Mouse (Mus musculus): ENCODE results near the gene Slc39a8. TPM values are rescaled to one million over a fixed set of nuclear protein-coding genes. Genes with fewer than 3 reads are reported as not detected.

Slc39a8 gene
- polyA plus RNA-seq, 1 experiment from 2014 or later: 21.7 TPM

GRCm38 (mm10) chr3:135843181-135843580, 18.1 kb downstream of the Slc39a8 start:
- H3K9ac ChIP-seq (ENCODE audit: low read length): no peak overlapping the region
- 72% methylated on average over 5 of the region's 5 CpGs for WGBS
- H3K4me3 ChIP-seq (ENCODE audit: low read depth, low read length): no peak overlapping the region
- no peaks in the 10 kb centered on the region for H3K27me3 ChIP-seq (ENCODE audit: control insufficient read depth, insufficient read depth, low read length)
- no peaks in the 10 kb centered on the region for H3K36me3 ChIP-seq (ENCODE audit: control insufficient read depth, insufficient read depth, low read length)
- no peak overlapping the region for H3K4me2 ChIP-seq
- no peaks in the 10 kb centered on the region for H3K9me3 ChIP-seq (ENCODE audit: control insufficient read depth, low read length)
- ATAC-seq (ENCODE audit: low FRiP score) (no peak), DNase-seq (ENCODE audit: low spot score, missing footprints) (no peak)
- no peak overlapping the region for H3K27ac ChIP-seq (ENCODE audit: low read depth, low read length)
- H3K4me1 ChIP-seq (ENCODE audit: control insufficient read depth, insufficient read depth, low read length): no peaks in the 10 kb centered on the region

GRCm38 (mm10) chr3:135843707-135844106, 18.6 kb downstream of the Slc39a8 start:
- Histone ChIP-seq H3K27ac (ENCODE audit: low read depth, low read length) (no peak overlapping the region), H3K4me1 (ENCODE audit: control insufficient read depth, insufficient read depth, low read length) (no peaks in the 10 kb centered on the region), H3K4me2 (no peak overlapping the region), H3K36me3 (ENCODE audit: control insufficient read depth, insufficient read depth, low read length) (no peaks in the 10 kb centered on the region), H3K9me3 (ENCODE audit: control insufficient read depth, low read length) (no peaks in the 10 kb centered on the region), H3K9ac (ENCODE audit: low read length) (no peak overlapping the region), H3K27me3 (ENCODE audit: control insufficient read depth, insufficient read depth, low read length) (no peaks in the 10 kb centered on the region), H3K4me3 (ENCODE audit: low read depth, low read length) (no peak overlapping the region)
- 80% methylated on average over 8 of the region's 8 CpGs for WGBS
- no peak for DNase-seq (ENCODE audit: low spot score, missing footprints)
- peak; percentile 50; the same call in 1 of the 2 replicates for ATAC-seq (ENCODE audit: low FRiP score)

DNA sequence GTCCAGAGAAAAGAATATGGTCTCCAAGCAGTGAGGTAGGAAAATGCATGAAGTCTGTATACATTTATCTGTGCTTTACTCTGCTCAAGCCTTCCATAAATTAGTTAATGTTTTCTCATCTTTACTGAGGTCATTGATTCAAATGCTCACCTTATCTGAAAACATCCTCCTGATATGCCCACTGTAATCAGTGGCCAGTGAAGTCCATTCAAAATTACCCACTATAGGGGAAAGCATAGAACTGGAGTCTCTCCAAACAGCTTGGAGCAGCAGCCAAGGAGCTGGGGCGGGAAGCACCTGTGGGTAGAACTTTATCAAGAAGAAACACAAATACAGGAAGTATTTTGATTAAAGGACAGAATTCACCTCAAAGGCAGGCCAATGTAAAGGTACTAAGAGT, 19.8 kb downstream of the Slc39a8 start:
- H3K4me3 ChIP-seq (ENCODE audit: low read depth, low read length): no peak overlapping the region
- 93% methylated on average over 1 of the region's 1 CpGs for WGBS
- H3K4me1 ChIP-seq (ENCODE audit: control insufficient read depth, insufficient read depth, low read length): no peaks in the 10 kb centered on the region
- no peak overlapping the region for H3K27ac ChIP-seq (ENCODE audit: low read depth, low read length)
- no peak overlapping the region for H3K9ac ChIP-seq (ENCODE audit: low read length)
- H3K4me2 ChIP-seq: no peak overlapping the region
- H3K9me3 ChIP-seq (ENCODE audit: control insufficient read depth, low read length): no peaks in the 10 kb centered on the region
- no peak for DNase-seq (ENCODE audit: low spot score, missing footprints)
- ATAC-seq (ENCODE audit: low FRiP score): no peak
- H3K27me3 ChIP-seq (ENCODE audit: control insufficient read depth, insufficient read depth, low read length): no peaks in the 10 kb centered on the region
- no peaks in the 10 kb centered on the region for H3K36me3 ChIP-seq (ENCODE audit: control insufficient read depth, insufficient read depth, low read length)

GRCm38 (mm10) chr3:135845860-135846259, 20.8 kb downstream of the Slc39a8 start:
- H3K9me3 ChIP-seq (ENCODE audit: control insufficient read depth, low read length): no peaks in the 10 kb centered on the region
- no peaks in the 10 kb centered on the region for H3K4me1 ChIP-seq (ENCODE audit: control insufficient read depth, insufficient read depth, low read length)
- H3K36me3 ChIP-seq (ENCODE audit: control insufficient read depth, insufficient read depth, low read length): no peaks in the 10 kb centered on the region
- no peak overlapping the region for H3K9ac ChIP-seq (ENCODE audit: low read length)
- no peak overlapping the region for H3K27ac ChIP-seq (ENCODE audit: low read depth, low read length)
- WGBS: 72% methylated on average over 7 of the region's 7 CpGs
- DNase-seq (ENCODE audit: low spot score, missing footprints): no peak
- H3K4me2 ChIP-seq: no peak overlapping the region
- H3K27me3 ChIP-seq (ENCODE audit: control insufficient read depth, insufficient read depth, low read length): no peaks in the 10 kb centered on the region
- no peak overlapping the region for H3K4me3 ChIP-seq (ENCODE audit: low read depth, low read length)
- ATAC-seq (ENCODE audit: low FRiP score): no peak

DNA sequence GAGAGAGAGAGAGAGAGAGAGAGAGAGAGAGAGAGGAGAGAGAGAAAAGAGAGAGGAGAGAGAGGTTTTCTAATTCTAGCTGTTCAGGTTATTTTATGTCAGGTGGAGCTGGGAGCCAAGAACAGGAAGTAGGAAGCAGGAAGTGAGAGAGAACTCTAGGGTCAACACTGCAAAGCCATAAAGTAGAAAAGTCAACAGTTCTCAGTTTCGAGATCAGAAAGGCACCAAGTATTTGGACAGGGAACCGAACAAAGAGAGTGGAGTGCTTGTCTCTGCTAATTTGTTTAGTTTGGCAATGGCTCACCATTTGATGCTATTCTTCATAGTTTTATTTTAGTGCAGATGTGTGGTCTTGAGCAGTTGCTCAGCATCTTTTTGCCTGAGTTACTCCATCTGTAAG, 26.5 kb downstream of the Slc39a8 start:
- H3K9ac ChIP-seq (ENCODE audit: low read length): no peak overlapping the region
- no peaks in the 10 kb centered on the region for H3K27me3 ChIP-seq (ENCODE audit: control insufficient read depth, insufficient read depth, low read length)
- no peak for ATAC-seq (ENCODE audit: low FRiP score)
- peak; percentile 10 for DNase-seq (ENCODE audit: low spot score, missing footprints)
- H3K9me3 ChIP-seq (ENCODE audit: control insufficient read depth, low read length): no peaks in the 10 kb centered on the region
- no peaks in the 10 kb centered on the region; the same call in 1 of the 2 replicates for H3K4me1 ChIP-seq (ENCODE audit: control insufficient read depth, insufficient read depth, low read length)
- H3K4me2 ChIP-seq: no peak overlapping the region
- no peaks in the 10 kb centered on the region for H3K36me3 ChIP-seq (ENCODE audit: control insufficient read depth, insufficient read depth, low read length)
- 79% methylated on average over 2 of the region's 2 CpGs for WGBS
- H3K27ac ChIP-seq (ENCODE audit: low read depth, low read length): no peak overlapping the region
- H3K4me3 ChIP-seq (ENCODE audit: low read depth, low read length): no peak overlapping the region

DNA sequence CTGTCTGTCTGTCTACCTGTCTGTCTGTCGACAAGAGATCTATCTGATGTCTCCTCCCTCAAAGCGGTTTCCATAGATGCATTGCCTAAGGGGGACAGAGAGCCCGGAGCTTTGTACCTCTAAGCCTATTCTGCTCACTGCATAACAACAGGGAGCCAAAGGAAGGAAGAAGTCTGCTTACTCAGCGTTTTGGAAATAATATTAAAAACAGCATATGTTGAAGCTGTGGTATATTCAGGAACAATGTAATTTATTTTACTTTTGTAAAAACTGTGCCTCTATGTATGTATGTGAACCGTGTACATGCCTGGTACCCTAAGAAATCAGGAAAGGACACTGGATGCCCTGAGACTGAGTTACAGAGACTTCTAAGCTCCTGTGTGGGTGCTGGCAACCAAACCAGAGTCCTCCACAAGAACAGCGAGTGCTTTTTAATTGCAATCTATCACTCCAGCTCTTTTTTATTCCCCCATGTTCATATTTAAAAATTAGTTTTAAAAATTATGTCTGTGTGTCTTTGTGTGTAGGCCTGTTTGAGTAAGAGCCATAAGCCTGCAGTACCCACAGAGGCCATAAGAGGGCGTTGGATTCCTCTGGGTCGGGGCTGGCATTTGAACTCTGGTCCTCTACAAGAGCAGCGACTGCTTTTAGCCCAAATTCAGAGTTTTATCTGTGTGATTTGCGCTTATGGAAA, 28.7 kb downstream of the Slc39a8 start:
- Histone ChIP-seq H3K27ac (ENCODE audit: low read depth, low read length) (no peak overlapping the region), H3K4me1 (ENCODE audit: control insufficient read depth, insufficient read depth, low read length) (peaks cover 6% of the 10 kb centered on the region; the same call in 1 of the 2 replicates), H3K4me3 (ENCODE audit: low read depth, low read length) (no peak overlapping the region), H3K9me3 (ENCODE audit: control insufficient read depth, low read length) (no peaks in the 10 kb centered on the region), H3K4me2 (no peak overlapping the region), H3K27me3 (ENCODE audit: control insufficient read depth, insufficient read depth, low read length) (no peaks in the 10 kb centered on the region), H3K36me3 (ENCODE audit: control insufficient read depth, insufficient read depth, low read length) (no peaks in the 10 kb centered on the region), H3K9ac (ENCODE audit: low read length) (no peak overlapping the region)
- ATAC-seq (ENCODE audit: low FRiP score) (no peak), DNase-seq (ENCODE audit: low spot score, missing footprints) (peak; percentile 54)
- WGBS: 81% methylated on average over 10 of the region's 10 CpGs

- Histone ChIP-seq H3K9ac (ENCODE audit: low read length) (no peak overlapping the region), H3K4me2 (no peak overlapping the region), H3K27ac (ENCODE audit: low read depth, low read length) (no peak overlapping the region), H3K4me1 (ENCODE audit: control insufficient read depth, insufficient read depth, low read length) (peaks cover 6% of the 10 kb centered on the region; the same call in 1 of the 2 replicates), H3K27me3 (ENCODE audit: control insufficient read depth, insufficient read depth, low read length) (no peaks in the 10 kb centered on the region), H3K9me3 (ENCODE audit: control insufficient read depth, low read length) (no peaks in the 10 kb centered on the region), H3K4me3 (ENCODE audit: low read depth, low read length) (no peak overlapping the region), H3K36me3 (ENCODE audit: control insufficient read depth, insufficient read depth, low read length) (no peaks in the 10 kb centered on the region)
- no peak for DNase-seq (ENCODE audit: low spot score, missing footprints)
- 0 out of 2 replicates have a peak, but pooled peaks have one; percentile 25 for ATAC-seq (ENCODE audit: low FRiP score)
- 82% methylated on average over 14 of the region's 14 CpGs for WGBS
These were observed 29.4 kb downstream of the Slc39a8 start for GRCm38 (mm10) chr3:135854298-135854984.

DNA sequence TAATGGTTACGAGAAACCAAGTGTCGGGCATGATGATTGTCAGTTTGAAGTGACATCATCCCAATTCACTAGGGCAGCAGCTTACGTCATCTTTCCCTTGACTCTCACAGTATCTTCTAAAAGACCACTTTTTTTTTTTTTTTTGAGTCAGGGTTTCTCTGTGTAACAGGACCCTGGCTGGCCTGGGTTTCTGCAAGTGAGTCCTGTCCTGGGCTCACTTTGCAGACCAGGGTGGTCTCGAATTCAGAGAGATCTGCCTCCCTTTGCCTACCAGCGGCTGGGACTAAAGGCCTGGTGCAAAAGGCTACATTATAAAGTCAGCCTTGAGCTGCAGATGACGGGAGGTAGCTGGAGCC, 29.9 kb downstream of the Slc39a8 start:
- DNase-seq (ENCODE audit: low spot score, missing footprints) (peak; percentile 80), ATAC-seq (ENCODE audit: low FRiP score) (peak; percentile 12; the same call in 1 of the 2 replicates)
- Histone ChIP-seq H3K9me3 (ENCODE audit: control insufficient read depth, low read length) (no peaks in the 10 kb centered on the region), H3K4me2 (no peak overlapping the region), H3K36me3 (ENCODE audit: control insufficient read depth, insufficient read depth, low read length) (no peaks in the 10 kb centered on the region), H3K27ac (ENCODE audit: low read depth, low read length) (no peak overlapping the region), H3K27me3 (ENCODE audit: control insufficient read depth, insufficient read depth, low read length) (no peaks in the 10 kb centered on the region), H3K4me1 (ENCODE audit: control insufficient read depth, insufficient read depth, low read length) (peaks cover 6% of the 10 kb centered on the region; the same call in 1 of the 2 replicates), H3K9ac (ENCODE audit: low read length) (no peak overlapping the region), H3K4me3 (ENCODE audit: low read depth, low read length) (no peak overlapping the region)
- 85% methylated on average over 6 of the region's 6 CpGs for whole genome bisulfite sequencing

DNA sequence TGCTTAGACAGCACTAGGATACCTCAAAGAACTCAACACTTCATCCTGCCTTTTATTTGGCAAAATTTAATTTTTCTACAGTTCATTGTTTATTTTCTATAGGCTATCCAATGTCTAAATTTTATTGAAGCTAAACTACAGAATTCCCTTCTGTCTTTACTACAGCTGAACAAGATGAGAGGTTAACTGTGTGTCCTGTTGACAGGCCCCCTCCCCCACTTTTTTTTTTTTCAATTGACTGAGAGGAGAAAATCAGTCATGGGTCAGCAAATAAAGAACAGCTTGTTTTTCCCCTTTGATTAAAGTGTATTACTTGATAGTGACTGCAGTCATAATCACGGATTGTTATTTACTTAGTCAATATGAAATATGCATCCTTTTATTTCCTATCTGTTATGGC, 31.2 kb downstream of the Slc39a8 start:
- Histone ChIP-seq H3K27ac (ENCODE audit: low read depth, low read length) (no peak overlapping the region), H3K36me3 (ENCODE audit: control insufficient read depth, insufficient read depth, low read length) (no peaks in the 10 kb centered on the region), H3K27me3 (ENCODE audit: control insufficient read depth, insufficient read depth, low read length) (no peaks in the 10 kb centered on the region), H3K9me3 (ENCODE audit: control insufficient read depth, low read length) (no peaks in the 10 kb centered on the region), H3K4me3 (ENCODE audit: low read depth, low read length) (no peak overlapping the region), H3K4me2 (no peak overlapping the region), H3K4me1 (ENCODE audit: control insufficient read depth, insufficient read depth, low read length) (peaks cover 6% of the 10 kb centered on the region; the same call in 1 of the 2 replicates), H3K9ac (ENCODE audit: low read length) (no peak overlapping the region)
- ATAC-seq (ENCODE audit: low FRiP score) (peak; percentile 43; the same call in 1 of the 2 replicates), DNase-seq (ENCODE audit: low spot score, missing footprints) (peak; percentile 91)
- WGBS: 21% methylated on average over 1 of the region's 1 CpGs

All from midbrain, embryonic 11.5 days (tissue).